Comparison of ENCODE assay signal across 12 mouse cellular contexts in the genomic region with DNA sequence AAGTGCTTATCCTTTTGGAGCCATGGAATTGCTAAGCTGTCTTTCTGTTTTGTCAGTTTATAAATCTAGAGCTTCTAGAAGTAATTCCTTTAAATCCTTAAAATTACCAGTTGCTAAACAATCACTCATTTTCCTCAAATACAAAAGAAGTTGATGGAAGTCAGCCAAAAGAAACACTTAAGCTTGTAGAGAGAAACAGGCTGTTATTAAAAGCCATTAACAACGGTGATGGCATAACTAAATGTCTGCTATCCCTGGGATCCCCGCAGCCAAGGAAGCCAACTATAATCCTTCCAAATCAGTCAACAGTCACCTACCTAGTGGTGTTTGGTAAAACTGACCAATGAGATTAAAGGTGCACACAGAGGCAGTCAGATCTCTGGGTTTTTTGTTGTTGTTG.
"Had no signal": no experiment of that assay in that cellular context is flagged by ENCODE, and none has a peak within 500 bp of the region (broad histone marks: within the 10 kb centered on the region; RNA-seq: fewer than 3 reads in every experiment).

No protein-coding gene starts in this region.

- H3K27ac ChIP-seq: layer of hippocampus, adult 2 months; limb, embryonic 12.5 days; liver, embryonic 13.5 days; midbrain, embryonic 13.5 days had no signal

- H3K4me2 ChIP-seq: limb, embryonic 12.5 days; liver, embryonic 13.5 days; midbrain, embryonic 13.5 days had no signal

- H3K9me3 ChIP-seq: limb, embryonic 12.5 days; liver, embryonic 13.5 days; midbrain, embryonic 13.5 days had no signal

- ATAC-seq: intestine, postnatal 0 days; liver, postnatal 0 days; midbrain, embryonic 13.5 days had no signal

- H3K4me1 ChIP-seq: limb, embryonic 12.5 days; liver, embryonic 13.5 days; midbrain, embryonic 13.5 days had no signal

- H3K4me3 ChIP-seq: layer of hippocampus, adult 2 months; limb, embryonic 12.5 days; liver, embryonic 13.5 days; midbrain, embryonic 13.5 days had no signal

- H3K36me3 ChIP-seq: limb, embryonic 12.5 days; liver, embryonic 13.5 days; midbrain, embryonic 13.5 days had no signal

- H3K27me3 ChIP-seq: limb, embryonic 12.5 days; liver, embryonic 13.5 days; midbrain, embryonic 13.5 days had no signal

- DNase-seq: kidney, adult 8-10 months; kidney, postnatal 36 days; liver; liver, embryonic 13.5 days; liver, postnatal 0 days; right cerebral cortex, adult 18-20 months; right cerebral cortex, postnatal 25 days; thymus, postnatal 36 days had no signal

- H3K9ac ChIP-seq: limb, embryonic 12.5 days; liver, embryonic 13.5 days; liver, postnatal 0 days; midbrain, embryonic 13.5 days had no signal
